Mouse (Mus musculus) limb, embryonic 11.5 days (tissue): ENCODE measurements at regions not wholly inside any gene's neighbourhood (a gene's known extent, or its start where the extent isn't known, plus 50 kb on each side); places are given as distances from the start of the nearest gene placed in this dataset.

Source experiments
- ATAC-seq: fragments of 200-750 bp; cut with Nextera tagmentation; 2 replicates; pipeline ENCODE4 v1.8.0; 2017; ENCODE audit warnings: low read depth; ENCODE audit not compliant: insufficient number of reproducible peaks, low FRiP score, low TSS enrichment
- DNase-seq: peaks from one replicate; pipeline ENCODE4 v3.0.0-alpha.2; 2015; ENCODE audit warnings: low spot score
- H3K27ac ChIP-seq: fragments of 300-500 bp; sonication (generic); replicated peaks from 2 replicates; pipeline ENCODE4 v1.5.1; 2014; ENCODE audit warnings: low read depth, mild to moderate bottlenecking, low read length
- H3K27me3 ChIP-seq: fragments of 300-500 bp; sonication (generic); 2 replicates; pipeline ENCODE4 v1.6.1; 2014; ENCODE audit warnings: mild to moderate bottlenecking, low read length, mixed read lengths; ENCODE audit not compliant: control insufficient read depth, insufficient read depth
- H3K36me3 ChIP-seq: fragments of 300-500 bp; sonication (generic); 2 replicates; pipeline ENCODE4 v1.6.1; 2014; ENCODE audit warnings: mild to moderate bottlenecking, low read length, moderate library complexity, mixed read lengths; ENCODE audit not compliant: control insufficient read depth, insufficient read depth
- H3K4me1 ChIP-seq: fragments of 300-500 bp; sonication (generic); 2 replicates; pipeline ENCODE4 v1.6.1; 2014; ENCODE audit warnings: low read length, mixed read lengths; ENCODE audit not compliant: control insufficient read depth, insufficient read depth
- H3K4me2 ChIP-seq: fragments of 300-500 bp; sonication (generic); 2 replicates; pipeline ENCODE4 v1.6.1; 2014; ENCODE audit warnings: low read depth, mild to moderate bottlenecking, moderate library complexity; ENCODE audit not compliant: severe bottlenecking
- H3K4me3 ChIP-seq: fragments of 300-500 bp; sonication (generic); 2 replicates; pipeline ENCODE4 v1.5.1; 2014; ENCODE audit warnings: low read depth, low read length
- H3K9ac ChIP-seq: fragments of 300-500 bp; sonication (generic); 2 replicates; pipeline ENCODE4 v1.6.1; 2014; ENCODE audit warnings: mild to moderate bottlenecking, low read length
- H3K9me3 ChIP-seq: fragments of 300-500 bp; sonication (generic); 2 replicates; pipeline ENCODE4 v1.6.1; 2016; ENCODE audit warnings: low read length; ENCODE audit not compliant: control insufficient read depth
- WGBS: fragments of 180-500 bp; shearing (Covaris S2); extraction: QIAGEN DNeasy Blood & Tissue Kit; methylation state at CpG from one replicate; pipeline ENCODE4 v1.1.7; 2014; 5-methylcytosine and 5-hydroxymethylcytosine counted together

DNA sequence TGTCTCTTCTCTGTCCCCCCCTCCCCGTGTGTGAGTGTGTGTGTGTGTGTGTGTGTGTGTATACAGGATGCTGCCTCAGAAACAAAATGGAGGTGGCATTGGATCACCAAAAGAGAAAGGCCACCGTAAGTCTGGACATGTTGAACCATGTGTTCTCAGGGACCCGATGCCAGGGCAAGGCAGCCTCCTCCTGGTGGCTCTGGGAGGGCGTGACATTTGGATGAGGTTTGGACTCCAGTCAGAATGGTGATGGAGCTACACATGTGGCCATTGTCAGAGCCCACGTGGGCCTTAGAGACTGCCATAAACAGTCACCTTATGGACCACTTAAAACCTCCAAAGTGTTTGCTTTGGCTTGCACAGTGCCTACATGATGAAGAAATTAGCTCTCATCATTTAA is 80.0 kb downstream of the Efnb1 start:
- peak overlapping the region; percentile 45; the same call in 1 of the 2 replicates for H3K4me2 ChIP-seq
- H3K27ac ChIP-seq: no peak overlapping the region; the same call in 1 of the 2 replicates
- H3K4me1 ChIP-seq: peaks cover 19% of the 10 kb centered on the region
- no peak for ATAC-seq
- peaks cover 21% of the 10 kb centered on the region; the same call in 1 of the 2 replicates for H3K27me3 ChIP-seq
- DNase-seq: no peak
- H3K4me3 ChIP-seq: no peak overlapping the region
- H3K9ac ChIP-seq: no peak overlapping the region
- WGBS: 63% methylated on average over 5 of the region's 5 CpGs
- H3K36me3 ChIP-seq: no peaks in the 10 kb centered on the region
- no peaks in the 10 kb centered on the region for H3K9me3 ChIP-seq

DNA sequence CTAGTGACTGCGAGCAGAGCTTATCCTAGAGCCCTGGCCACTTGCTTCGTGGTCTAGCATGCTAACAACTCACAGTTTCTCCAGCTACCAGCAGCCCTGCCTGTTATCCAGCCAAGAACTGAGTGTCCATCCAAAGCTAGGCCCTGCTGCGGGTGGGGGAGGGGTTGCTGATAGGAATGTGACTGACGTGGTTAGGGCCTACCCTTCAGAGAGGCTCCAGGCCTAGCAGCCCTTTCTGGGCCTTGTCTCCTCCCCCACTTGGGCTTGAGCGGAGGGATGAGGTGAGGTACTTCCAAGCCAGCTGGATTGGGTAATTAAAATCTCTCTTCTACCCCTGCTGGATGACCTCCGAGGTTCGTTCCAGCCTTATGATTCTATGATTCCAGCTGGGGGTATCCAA is 79.2 kb downstream of the Efnb1 start:
- Histone ChIP-seq H3K4me2 (no peak overlapping the region), H3K9ac (no peak overlapping the region), H3K4me3 (no peak overlapping the region), H3K36me3 (no peaks in the 10 kb centered on the region), H3K27me3 (peaks cover 21% of the 10 kb centered on the region; the same call in 1 of the 2 replicates), H3K27ac (no peak overlapping the region), H3K9me3 (no peaks in the 10 kb centered on the region), H3K4me1 (peaks cover 19% of the 10 kb centered on the region)
- WGBS: 52% methylated on average over 7 of the region's 7 CpGs
- ATAC-seq: no peak
- no peak for DNase-seq

DNA sequence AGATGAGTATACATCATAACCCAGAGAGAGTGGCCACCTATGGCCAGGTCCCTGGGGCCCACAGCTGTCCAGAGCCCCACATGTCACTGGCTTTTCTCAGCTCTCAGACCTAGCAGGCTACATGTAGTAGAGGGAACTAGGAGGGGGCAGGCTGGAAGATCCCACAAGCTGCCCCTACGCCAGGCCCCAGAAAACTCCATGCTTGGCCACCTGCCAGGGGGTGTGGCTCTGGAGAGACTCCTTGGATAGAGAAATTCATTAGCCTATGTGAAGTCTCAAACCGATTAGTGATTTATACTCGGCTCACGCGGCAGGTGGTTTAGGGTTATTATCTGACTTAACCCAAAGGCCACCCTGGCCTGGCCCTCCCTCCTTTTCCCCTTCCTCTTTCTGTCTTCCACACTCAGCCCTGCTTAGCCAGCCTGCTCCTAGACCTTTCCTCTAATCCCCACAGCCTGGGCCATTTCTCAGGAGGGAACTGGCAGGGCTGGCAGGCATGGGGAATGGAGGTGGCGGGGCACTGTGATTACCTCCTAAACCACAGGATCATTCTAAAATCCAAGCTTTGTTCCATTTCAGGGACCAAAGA is 77.7 kb downstream of the Efnb1 start:
- ATAC-seq (no peak), DNase-seq (no peak)
- Histone ChIP-seq H3K4me1 (peaks cover 13% of the 10 kb centered on the region), H3K4me3 (no peak overlapping the region), H3K4me2 (no peak overlapping the region), H3K9me3 (no peaks in the 10 kb centered on the region), H3K36me3 (no peaks in the 10 kb centered on the region), H3K27me3 (peaks cover 21% of the 10 kb centered on the region; the same call in 1 of the 2 replicates), H3K9ac (no peak overlapping the region), H3K27ac (no peak overlapping the region)
- WGBS: 72% methylated on average over 6 of the region's 6 CpGs

DNA sequence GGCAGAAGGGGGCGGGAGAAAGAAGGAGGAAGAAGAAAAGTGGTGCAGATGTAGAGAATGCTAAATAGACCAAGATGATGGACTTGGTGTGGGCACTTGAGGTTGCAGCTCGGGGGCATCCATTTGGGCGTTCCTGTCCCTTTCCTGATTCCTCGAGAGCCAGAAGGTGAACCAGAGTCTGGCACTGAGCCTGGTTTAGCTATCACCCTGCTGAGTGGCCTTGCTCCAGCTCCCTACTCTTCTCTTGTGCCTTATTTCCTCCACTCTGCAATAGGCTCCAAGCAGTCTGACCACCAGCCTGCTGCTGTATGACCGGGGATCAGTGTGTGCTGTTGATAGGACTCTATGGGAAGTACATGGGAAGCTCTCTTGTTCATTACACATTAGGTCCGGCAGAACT is 68.1 kb downstream of the Efnb1 start:
- no peaks in the 10 kb centered on the region; the same call in 1 of the 2 replicates for H3K27me3 ChIP-seq
- DNase-seq (no peak), ATAC-seq (no peak)
- H3K9me3 ChIP-seq: no peaks in the 10 kb centered on the region
- no peak overlapping the region for H3K27ac ChIP-seq
- WGBS: 76% methylated on average over 6 of the region's 6 CpGs
- H3K4me3 ChIP-seq: no peak overlapping the region
- no peaks in the 10 kb centered on the region for H3K36me3 ChIP-seq
- no peak overlapping the region for H3K9ac ChIP-seq
- peaks cover 3% of the 10 kb centered on the region; the same call in 1 of the 2 replicates for H3K4me1 ChIP-seq
- H3K4me2 ChIP-seq: no peak overlapping the region

DNA sequence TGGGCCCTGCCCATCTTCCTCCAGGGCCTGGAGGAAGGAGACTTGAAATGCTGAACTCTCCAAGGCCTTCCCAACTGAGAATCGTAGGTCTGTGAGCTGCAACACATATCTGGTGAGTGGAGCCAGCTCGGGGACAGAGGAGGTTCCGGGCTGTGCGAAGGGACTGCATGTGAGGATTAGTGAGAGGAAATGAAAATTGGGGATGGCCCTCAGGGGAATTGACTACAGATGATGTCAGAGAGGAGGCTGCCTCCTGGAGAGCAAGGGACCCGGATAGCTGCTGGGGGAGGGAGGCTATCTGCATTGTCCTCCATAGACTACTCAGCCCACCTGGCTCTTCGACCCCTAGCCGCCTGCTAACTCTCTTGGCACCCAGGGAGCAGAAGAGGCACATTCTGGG is 65.2 kb downstream of the Efnb1 start:
- Histone ChIP-seq H3K4me2 (no peak overlapping the region), H3K4me1 (peaks cover 12% of the 10 kb centered on the region; the same call in 1 of the 2 replicates), H3K4me3 (no peak overlapping the region), H3K36me3 (no peaks in the 10 kb centered on the region), H3K27me3 (no peaks in the 10 kb centered on the region; the same call in 1 of the 2 replicates), H3K9me3 (no peaks in the 10 kb centered on the region), H3K9ac (no peak overlapping the region), H3K27ac (no peak overlapping the region)
- no peak for DNase-seq
- 64% methylated on average over 7 of the region's 7 CpGs for WGBS
- ATAC-seq: no peak

DNA sequence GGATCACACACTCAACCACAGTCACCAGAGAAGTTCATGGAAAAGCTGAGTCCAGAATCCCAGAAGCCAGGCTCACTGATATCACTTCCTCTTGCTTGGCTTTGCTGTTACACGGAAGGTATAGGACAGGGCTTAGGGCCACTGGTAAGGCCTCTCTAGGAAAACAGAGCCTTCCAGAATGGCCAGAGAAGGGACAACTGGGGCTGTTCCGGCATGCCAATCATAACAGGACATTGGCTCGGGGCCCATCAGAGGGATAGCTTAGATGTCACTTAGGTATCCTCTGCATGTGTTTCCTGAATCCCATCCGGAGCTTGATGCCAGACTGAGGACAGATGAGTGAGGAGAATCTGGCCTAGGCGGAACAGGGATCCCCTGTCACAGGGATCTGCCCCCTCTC is 63.7 kb downstream of the Efnb1 start:
- H3K36me3 ChIP-seq: no peaks in the 10 kb centered on the region
- 49% methylated on average over 5 of the region's 5 CpGs for WGBS
- DNase-seq: no peak
- no peaks in the 10 kb centered on the region for H3K9me3 ChIP-seq
- peak; percentile 2; the same call in 1 of the 2 replicates for ATAC-seq
- peaks cover 12% of the 10 kb centered on the region; the same call in 1 of the 2 replicates for H3K4me1 ChIP-seq
- H3K9ac ChIP-seq: peak overlapping the region; percentile 22; the same call in 1 of the 2 replicates
- H3K4me3 ChIP-seq: no peak overlapping the region
- peak overlapping the region; percentile 32; the same call in 1 of the 2 replicates for H3K4me2 ChIP-seq
- peak overlapping the region; percentile 82 for H3K27ac ChIP-seq
- no peaks in the 10 kb centered on the region; the same call in 1 of the 2 replicates for H3K27me3 ChIP-seq

DNA sequence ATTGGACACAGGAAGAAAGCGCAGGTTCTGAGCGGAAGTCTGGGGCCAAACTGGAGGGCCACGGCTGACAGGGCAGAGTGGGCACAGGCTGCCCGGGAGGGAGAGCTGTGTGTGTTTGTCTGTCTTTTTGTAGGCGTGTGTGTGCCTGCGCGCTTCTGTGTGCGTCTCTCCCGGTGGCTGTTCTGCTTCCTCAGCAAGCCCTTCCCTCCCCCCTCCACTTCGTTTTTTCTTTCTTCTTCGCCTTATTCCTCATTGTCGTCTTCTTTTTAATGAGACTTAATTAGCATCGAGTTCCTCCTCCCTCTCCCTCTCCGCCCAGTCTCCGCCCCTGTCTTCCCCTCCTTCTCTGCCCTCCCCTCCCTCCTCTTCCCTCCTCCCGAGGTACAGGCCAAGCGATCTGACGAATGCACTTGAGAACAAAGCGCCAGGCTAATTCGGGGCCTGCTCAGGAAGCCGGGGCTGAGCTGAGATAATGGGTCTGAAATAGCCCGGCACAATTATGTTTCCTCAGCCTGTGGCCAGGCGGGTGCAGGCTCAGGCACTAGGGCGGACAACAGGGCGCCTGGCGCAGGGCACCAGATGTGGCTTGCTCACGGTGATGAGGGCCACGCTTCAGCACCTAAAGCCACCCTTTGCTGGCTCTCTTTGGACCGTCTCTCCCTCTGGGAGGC is 63.2 kb downstream of the Efnb1 start:
- peak overlapping the region; percentile 22 for H3K9ac ChIP-seq
- DNase-seq: peak; percentile 72
- no peaks in the 10 kb centered on the region for H3K36me3 ChIP-seq
- no peaks in the 10 kb centered on the region for H3K9me3 ChIP-seq
- peak overlapping the region; percentile 82 for H3K27ac ChIP-seq
- peaks cover 12% of the 10 kb centered on the region; the same call in 1 of the 2 replicates for H3K4me1 ChIP-seq
- H3K27me3 ChIP-seq: no peaks in the 10 kb centered on the region; the same call in 1 of the 2 replicates
- 32% methylated on average over 28 of the region's 29 CpGs for WGBS
- no peak overlapping the region for H3K4me3 ChIP-seq
- peak overlapping the region; percentile 32; the same call in 1 of the 2 replicates for H3K4me2 ChIP-seq
- peak; percentile 61; the same call in 1 of the 2 replicates for ATAC-seq
